Mouse (Mus musculus) testis, adult 2 months (tissue): ENCODE data around the gene Dok4.

Source experiments
- CTCF ChIP-seq: fragments of 200-500 bp; IDR thresholded peaks from 2 replicates; pipeline ENCODE4 v1.5.1; 2012; ENCODE audit warnings: low read depth, mild to moderate bottlenecking, inconsistent platforms, low read length, moderate library complexity; ENCODE audit not compliant: control insufficient read depth, insufficient read depth, insufficient replicate concordance
- POLR2A ChIP-seq: fragments of 200-500 bp; IDR thresholded peaks from 2 replicates; pipeline ENCODE4 v1.6.1; 2012; ENCODE audit warnings: low read depth, mild to moderate bottlenecking, inconsistent platforms, low read length, moderate library complexity; ENCODE audit not compliant: control insufficient read depth

GRCm38 (mm10) chr8:94820553-94820952, 55.6 kb downstream of the Dok4 start:
- no peak for TF ChIP-seq CTCF
- TF ChIP-seq POLR2A: no peak
